Mouse (Mus musculus) small intestine, adult 2 months (tissue): ENCODE measurements around the gene Mtch1. TPM values are rescaled to one million over a fixed set of nuclear protein-coding genes. Genes with fewer than 3 reads are reported as not detected.
"Not testable (repeated sequence)": the region's sequence is repeated elsewhere in the genome, so short reads cannot be mapped to it uniquely, and the experiment has no call there.

Source experiments
- H3K27ac ChIP-seq: fragments of 200-500 bp; 2 replicates; pipeline ENCODE4 v1.5.1; 2012; ENCODE audit warnings: low read depth, low read length, control low read depth, inconsistent platforms; ENCODE audit not compliant: insufficient read depth
- H3K27me3 ChIP-seq: fragments of 200-500 bp; 2 replicates; pipeline ENCODE4 v1.6.1; 2012; ENCODE audit warnings: mild to moderate bottlenecking, moderate library complexity, low read length, inconsistent platforms; ENCODE audit not compliant: control insufficient read depth, insufficient read depth
- H3K36me3 ChIP-seq: fragments of 200-500 bp; 2 replicates; pipeline ENCODE4 v1.6.1; 2012; ENCODE audit warnings: mild to moderate bottlenecking, low read length, control low read depth, inconsistent platforms; ENCODE audit not compliant: control insufficient read depth, insufficient read depth
- H3K4me1 ChIP-seq: fragments of 200-500 bp; 2 replicates; pipeline ENCODE4 v1.6.1; 2012; ENCODE audit warnings: low read length, inconsistent platforms, mixed read lengths; ENCODE audit not compliant: control insufficient read depth, insufficient read depth, insufficient read length
- H3K4me3 ChIP-seq: fragments of 200-500 bp; 2 replicates; pipeline ENCODE4 v1.5.1; 2012; ENCODE audit warnings: low read depth, mild to moderate bottlenecking, control low read depth, inconsistent platforms, low read length, moderate library complexity
- CTCF ChIP-seq: fragments of 200-500 bp; IDR thresholded peaks from 2 replicates; pipeline ENCODE4 v1.5.1; 2012; ENCODE audit warnings: low read depth, mild to moderate bottlenecking, control low read depth, inconsistent platforms, low read length, moderate library complexity, mixed read lengths; ENCODE audit not compliant: insufficient replicate concordance, insufficient read length; ENCODE audit errors: extremely low read depth
- POLR2A ChIP-seq: fragments of 200-500 bp; IDR thresholded peaks from 2 replicates; pipeline ENCODE4 v1.6.1; 2012; ENCODE audit warnings: low read depth, mild to moderate bottlenecking, control low read depth, inconsistent platforms, low read length, moderate library complexity
- WGBS: fragments of 180-500 bp; shearing (Covaris S2); methylation state at CpG from one replicate; pipeline ENCODE4 v1.1.7; 2018; 5-methylcytosine and 5-hydroxymethylcytosine counted together
- polyA plus RNA-seq: library from polyadenylated mRNA; depleted of rRNA; stranded (reverse); fragments of >200 nt; gene quantifications from 2 replicates; pipeline ENCODE4 v1.2.3, GENCODE M21; 2012

The Mtch1 gene
- polyA plus RNA-seq, 1 experiment: 260 TPM

DNA sequence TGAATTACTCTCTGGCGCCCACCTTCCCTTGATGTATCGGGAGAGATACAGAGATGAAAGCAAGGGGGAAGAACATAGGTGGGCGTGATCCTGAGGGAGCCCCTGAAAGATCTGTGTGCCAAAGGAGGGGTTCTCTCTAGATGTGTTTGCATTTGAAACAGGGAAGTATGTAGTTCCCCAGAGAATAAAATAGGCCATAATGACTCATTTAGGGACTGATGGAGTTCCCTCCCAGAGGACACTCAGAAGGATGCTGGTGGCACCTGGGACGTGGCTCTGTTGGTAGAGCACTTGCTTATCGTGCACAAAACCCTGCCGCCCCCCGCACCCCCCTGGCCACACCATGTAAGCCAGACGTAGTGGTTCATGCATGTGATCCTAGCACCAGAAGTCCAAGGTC, 15.4 kb upstream of the Mtch1 start:
- Histone ChIP-seq H3K4me3 (no peak overlapping the region), H3K27ac (no peak overlapping the region), H3K36me3 (no peaks in the 10 kb centered on the region), H3K27me3 (no peaks in the 10 kb centered on the region), H3K4me1 (no peaks in the 10 kb centered on the region; the same call in 1 of the 2 replicates)
- TF ChIP-seq POLR2A (no peak), CTCF (no peak)
- WGBS: 83% methylated on average over 8 of the region's 8 CpGs

DNA sequence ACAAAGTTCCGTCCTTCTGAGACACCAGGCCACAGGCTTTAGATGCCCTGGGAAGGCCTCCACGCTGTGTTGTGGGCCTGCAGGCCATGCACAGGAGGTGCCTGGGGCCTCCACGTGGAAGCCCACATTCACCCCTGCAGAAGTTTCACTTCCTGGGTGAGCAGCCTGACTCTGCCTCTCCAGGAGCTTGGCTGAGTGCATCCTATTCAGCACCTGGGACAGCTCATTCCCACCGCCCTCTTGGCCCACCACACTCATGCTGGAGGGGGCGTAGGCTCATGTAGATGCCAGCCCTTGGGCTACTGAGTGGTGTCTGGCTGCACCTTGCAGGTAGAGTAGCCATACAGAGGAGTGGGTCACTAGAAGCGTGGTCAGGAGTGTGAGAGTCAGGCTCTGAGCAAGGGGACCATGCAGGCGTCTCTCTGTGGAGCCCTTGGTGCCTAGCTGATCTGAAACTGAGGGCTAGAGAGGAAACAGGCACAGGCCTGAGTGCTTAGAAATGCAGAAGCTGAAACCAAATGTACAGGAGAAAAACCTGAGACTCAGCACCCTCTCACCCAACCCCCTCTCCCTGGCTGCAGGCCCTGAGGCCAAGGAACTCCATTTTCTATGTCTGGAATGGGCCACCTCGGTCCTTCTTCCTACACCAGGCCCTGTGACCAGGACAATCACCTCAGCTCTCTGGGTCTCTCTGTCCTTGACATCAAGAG, 14.4 kb upstream of the Mtch1 start:
- TF ChIP-seq CTCF: no peak
- TF ChIP-seq POLR2A: no peak
- no peaks in the 10 kb centered on the region for H3K36me3 ChIP-seq
- 68% methylated on average over 8 of the region's 8 CpGs for WGBS
- H3K4me1 ChIP-seq: no peaks in the 10 kb centered on the region; the same call in 1 of the 2 replicates
- H3K4me3 ChIP-seq: peak overlapping the region; percentile 50
- 0 out of 2 replicates have a peak overlapping the region, but pooled peaks have one; percentile 18 for H3K27ac ChIP-seq
- no peaks in the 10 kb centered on the region for H3K27me3 ChIP-seq

DNA sequence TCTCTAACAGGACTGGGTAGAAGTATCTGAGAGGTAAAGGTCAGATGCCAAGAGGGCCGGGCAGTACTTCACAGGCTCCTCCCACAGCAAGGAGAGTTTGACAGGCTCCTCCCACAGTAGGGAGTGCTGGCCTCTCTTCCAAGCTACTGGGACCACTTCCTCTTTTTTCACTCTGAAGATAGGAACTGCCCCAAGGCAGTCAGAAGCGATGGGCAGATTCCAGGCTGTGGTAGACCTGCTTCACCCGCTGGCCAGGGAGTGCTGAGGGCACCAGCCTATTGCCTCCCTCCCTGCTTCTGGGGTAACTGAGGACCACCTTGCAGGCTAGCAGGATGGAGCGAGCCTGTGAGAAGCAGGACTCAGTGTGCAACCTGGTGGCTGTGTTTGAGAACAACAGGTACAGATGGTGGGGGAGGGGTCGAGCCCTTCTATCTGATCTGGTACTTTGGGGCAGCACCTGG, 13.1 kb upstream of the Mtch1 start, which contains the start of gene Fgd2:
Gene Fgd2, plus strand, starts transcription at position 154 of the 461 bp plus-strand sequence.
- Histone ChIP-seq H3K4me1 (peaks cover 11% of the 10 kb centered on the region), H3K27me3 (no peaks in the 10 kb centered on the region), H3K4me3 (peak within 1 kb of the TSS; percentile 50), H3K36me3 (no peaks in the 10 kb centered on the region), H3K27ac (peak within 1 kb of the TSS; percentile 17)
- no peak for TF ChIP-seq CTCF
- WGBS: 37% methylated on average over 5 of the region's 5 CpGs

DNA sequence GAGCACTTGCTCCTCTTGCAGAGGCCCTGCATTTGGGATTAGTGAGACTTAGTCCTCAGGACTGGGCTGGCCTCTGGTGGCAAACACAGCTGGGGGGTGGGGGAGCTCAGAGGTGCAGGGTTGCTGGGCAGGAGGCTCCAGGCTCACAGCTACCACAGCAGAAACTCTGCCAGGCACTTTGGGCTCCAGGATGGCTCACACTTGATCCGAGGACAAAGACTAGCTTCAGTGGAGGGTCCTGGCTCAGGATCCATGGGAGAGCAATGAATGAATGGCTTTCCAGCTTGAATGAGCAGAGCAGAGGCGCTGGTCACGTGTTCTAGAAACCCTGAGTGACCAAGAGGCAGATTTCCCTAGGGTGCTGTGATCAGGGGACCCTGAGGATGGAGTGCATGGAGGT, 11.2 kb upstream of the Mtch1 start:
- Histone ChIP-seq H3K36me3 (no peaks in the 10 kb centered on the region), H3K27ac (no peak overlapping the region), H3K4me1 (peaks cover 13% of the 10 kb centered on the region), H3K27me3 (no peaks in the 10 kb centered on the region), H3K4me3 (no peak overlapping the region)
- TF ChIP-seq POLR2A (no peak), CTCF (no peak)
- 86% methylated on average over 3 of the region's 3 CpGs for WGBS

DNA sequence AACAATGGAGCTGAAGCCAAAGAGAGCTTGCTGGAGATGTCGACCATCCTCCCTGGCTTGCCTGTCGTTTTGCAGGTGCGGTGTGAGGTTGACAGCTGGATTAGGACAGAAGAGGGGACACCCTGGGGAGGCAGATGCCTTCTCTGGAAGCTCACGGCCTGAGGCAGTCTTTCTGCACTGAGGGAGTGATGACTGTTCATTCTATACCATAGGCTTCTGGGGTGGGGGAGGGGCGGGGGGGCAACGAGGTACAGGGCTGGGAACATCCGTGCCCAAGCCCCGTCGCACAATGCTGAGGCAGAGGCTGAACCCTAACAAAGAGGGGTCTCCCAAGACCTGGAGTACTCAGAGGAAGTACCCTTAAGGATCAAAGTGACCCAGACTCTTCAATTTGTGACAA, 9.1 kb upstream of the Mtch1 start:
- H3K36me3 ChIP-seq: no peaks in the 10 kb centered on the region
- TF ChIP-seq POLR2A (no peak), CTCF (no peak)
- H3K4me1 ChIP-seq: peaks cover 13% of the 10 kb centered on the region
- no peaks in the 10 kb centered on the region for H3K27me3 ChIP-seq
- no peak overlapping the region for H3K27ac ChIP-seq
- H3K4me3 ChIP-seq: peak overlapping the region; percentile 29
- 24% methylated on average over 9 of the region's 9 CpGs for WGBS

DNA sequence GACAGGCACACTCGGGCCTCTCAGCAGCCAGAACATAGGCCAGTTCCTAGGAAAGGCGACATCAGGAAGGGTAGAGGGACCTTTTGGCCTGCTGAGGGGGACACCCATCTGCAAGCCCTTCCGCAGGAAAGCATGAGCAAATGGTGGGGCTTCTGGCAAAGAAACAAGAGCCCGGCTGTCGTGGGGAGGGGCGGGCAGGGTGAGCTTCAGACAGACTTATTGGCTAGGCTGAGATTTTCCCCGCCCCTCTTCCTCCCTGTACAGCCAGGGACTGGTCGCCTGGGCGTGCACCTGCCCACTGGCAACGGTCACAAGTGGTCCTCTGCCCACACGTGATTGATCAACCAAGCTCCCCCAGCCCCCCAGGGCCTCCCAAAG, 8.7 kb upstream of the Mtch1 start:
- 3% methylated on average over 11 of the region's 11 CpGs for WGBS
- Histone ChIP-seq H3K4me3 (peak overlapping the region; percentile 29), H3K27me3 (no peaks in the 10 kb centered on the region), H3K36me3 (no peaks in the 10 kb centered on the region), H3K4me1 (peaks cover 13% of the 10 kb centered on the region), H3K27ac (peak overlapping the region; percentile 63)
- TF ChIP-seq POLR2A (no peak), CTCF (no peak)

DNA sequence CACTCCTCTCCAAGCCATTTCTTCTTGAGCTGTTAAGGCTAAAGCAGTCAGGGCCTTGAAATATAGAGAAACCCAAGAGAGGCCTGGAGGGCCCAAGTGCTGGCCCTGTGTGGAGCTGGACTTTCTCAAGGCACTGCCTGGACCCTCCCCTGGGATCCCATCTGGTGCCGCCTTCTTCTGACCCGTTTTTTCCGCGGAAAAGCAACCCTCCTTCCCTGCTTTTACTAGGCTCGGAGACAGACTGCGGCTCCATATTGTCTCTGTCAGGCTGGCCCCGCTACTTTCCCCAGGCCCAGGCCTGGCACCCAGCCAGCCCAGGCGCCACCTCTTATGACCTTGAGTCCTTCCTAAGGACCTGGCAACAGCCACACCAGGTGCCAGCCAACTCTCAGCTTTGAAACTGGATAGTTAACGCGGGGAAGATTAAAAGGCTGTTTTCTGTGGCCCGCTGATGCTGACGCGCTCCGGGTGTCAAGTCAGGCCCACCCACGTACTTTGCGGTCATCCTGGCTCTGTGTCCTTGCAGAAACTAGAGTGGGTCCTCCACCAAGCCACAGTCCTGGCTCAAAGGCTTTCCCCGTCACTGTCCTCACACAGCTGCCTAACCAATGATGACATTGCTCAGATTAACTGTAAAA, 8.2 kb upstream of the Mtch1 start:
- 12% methylated on average over 17 of the region's 17 CpGs for WGBS
- TF ChIP-seq POLR2A (no peak), CTCF (no peak)
- peaks cover 13% of the 10 kb centered on the region for H3K4me1 ChIP-seq
- peak overlapping the region; percentile 28 for H3K4me3 ChIP-seq
- H3K27me3 ChIP-seq: no peaks in the 10 kb centered on the region
- H3K36me3 ChIP-seq: no peaks in the 10 kb centered on the region
- peak overlapping the region; percentile 63 for H3K27ac ChIP-seq

DNA sequence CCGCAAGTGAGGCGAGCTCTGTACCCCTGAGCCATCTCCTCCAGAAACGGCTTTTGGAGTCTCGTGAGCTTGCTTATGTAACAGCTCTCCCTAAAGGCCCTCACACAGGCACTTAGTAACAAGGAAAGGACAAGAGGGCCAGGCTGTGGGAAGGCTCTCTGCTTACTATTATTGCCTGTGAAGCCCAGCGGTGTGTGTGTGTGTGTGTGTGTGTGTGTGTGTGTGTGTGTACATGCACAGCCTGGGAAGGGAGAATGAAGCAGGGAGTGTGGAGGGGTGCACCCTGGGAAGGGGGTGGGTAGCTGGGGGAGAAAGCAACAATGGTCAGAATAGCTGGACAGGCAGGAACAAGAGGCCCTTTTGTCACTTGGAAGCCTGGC, 7.7 kb upstream of the Mtch1 start:
- TF ChIP-seq POLR2A (no peak), CTCF (no peak)
- WGBS: 23% methylated on average over 5 of the region's 5 CpGs
- Histone ChIP-seq H3K27ac (peak overlapping the region; percentile 63; the same call in 1 of the 2 replicates), H3K27me3 (no peaks in the 10 kb centered on the region), H3K4me1 (peaks cover 13% of the 10 kb centered on the region), H3K4me3 (no peak overlapping the region), H3K36me3 (no peaks in the 10 kb centered on the region)

DNA sequence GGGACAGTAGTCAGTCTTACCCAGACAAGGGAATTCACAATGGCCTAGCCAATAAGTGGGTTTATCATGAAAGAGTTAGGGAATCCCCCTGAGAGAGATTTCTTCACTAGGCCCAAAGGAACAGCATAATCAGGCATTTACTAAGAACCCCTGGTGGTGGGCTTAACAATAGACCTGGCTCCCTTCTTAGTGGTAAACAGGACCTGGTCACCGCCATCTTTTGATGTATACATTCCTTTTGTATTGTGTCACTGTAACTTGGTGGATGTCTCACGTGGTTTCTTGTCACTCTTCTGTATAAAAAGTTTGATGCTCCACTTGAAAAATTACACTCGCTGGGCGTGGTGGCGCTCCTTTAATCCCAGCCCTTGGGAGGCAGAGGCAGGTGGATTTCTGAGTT, 3.3 kb upstream of the Mtch1 start:
- peaks cover 23% of the 10 kb centered on the region; the same call in 1 of the 2 replicates for H3K4me1 ChIP-seq
- 89% methylated on average over 5 of the region's 5 CpGs for WGBS
- not testable (repeated sequence) for H3K27ac ChIP-seq, H3K36me3 ChIP-seq, H3K27me3 ChIP-seq, H3K4me3 ChIP-seq
